In the genomic region with DNA sequence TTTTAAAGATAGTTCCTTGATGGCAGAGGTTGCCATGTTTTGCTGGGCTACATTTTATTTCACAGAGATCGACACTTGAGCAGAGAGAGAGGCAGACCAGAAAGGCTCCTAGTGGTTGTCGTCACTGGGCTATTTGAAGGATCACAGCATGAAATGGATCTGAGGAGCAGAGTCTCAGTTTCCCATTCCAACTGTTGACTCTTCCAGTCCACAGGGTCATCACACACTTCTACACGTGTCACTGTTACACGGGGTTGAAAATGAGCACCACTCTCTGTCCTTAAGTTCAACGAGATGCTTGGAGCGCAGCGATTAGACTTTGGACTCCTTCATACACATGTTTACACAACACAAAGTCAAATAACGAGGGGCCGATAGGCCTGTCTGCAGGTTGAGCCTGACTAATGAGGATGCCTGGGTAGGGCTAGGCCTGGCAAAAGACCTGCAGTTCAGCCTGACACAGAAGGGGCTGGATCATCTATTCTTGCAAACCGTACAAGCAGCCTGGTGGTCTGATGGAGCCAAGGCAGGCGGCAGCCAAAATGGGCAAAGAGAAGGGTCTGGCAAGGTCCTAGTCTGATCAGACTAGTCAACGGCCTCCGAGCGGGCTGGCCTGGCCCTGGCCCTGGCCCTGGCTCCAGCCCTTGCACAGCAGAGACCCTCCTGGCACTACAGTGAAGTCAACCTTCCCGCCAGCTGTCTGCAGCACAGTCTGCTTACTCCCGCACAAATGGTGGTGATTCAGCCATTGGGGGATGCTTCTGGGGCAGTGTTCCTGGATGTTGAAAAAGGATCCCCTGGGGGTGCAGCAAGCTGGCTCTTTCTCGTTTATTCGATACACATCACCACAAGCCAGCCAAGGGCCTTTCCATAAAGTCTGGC, we compare ENCODE assay signal across 9 mouse cellular contexts.
DNase-seq lines count a peak whose midpoint lies in the region; ATAC-seq lines count a peak whose summit lies in the region.
"Had no signal": no experiment of that assay in that cellular context is flagged by ENCODE, and none has a peak within 500 bp of the region (broad histone marks: within the 10 kb centered on the region; RNA-seq: fewer than 3 reads in every experiment).

No protein-coding gene starts in this region.

- ATAC-seq in hindbrain, embryonic 14.5 days (ENCODE audit: low FRiP score), result peak; percentile 44; the same call in 1 of the 2 replicates
- peak; percentile 64 for ATAC-seq in midbrain, embryonic 15.5 days (replicated peaks)
- ATAC-seq in activated CD4-positive, CD25-positive, alpha-beta regulatory T cell, adult 4 months, result no peak
- no peak for ATAC-seq in cerebellum, adult (ENCODE audit: insufficient number of reproducible peaks, low FRiP score, low TSS enrichment)

- no peaks in the 10 kb centered on the region for H3K27me3 ChIP-seq in hindbrain, embryonic 14.5 days (ENCODE audit: control insufficient read depth, insufficient read depth, low read length)
- no peaks in the 10 kb centered on the region for H3K27me3 ChIP-seq in midbrain, embryonic 15.5 days (replicated peaks)

- H3K9ac ChIP-seq in hindbrain, embryonic 14.5 days, result no peak overlapping the region
- H3K9ac ChIP-seq in midbrain, embryonic 15.5 days, result no peak overlapping the region

- H3K27ac ChIP-seq in hindbrain, embryonic 14.5 days, result peak overlapping the region; percentile 72
- H3K27ac ChIP-seq in midbrain, embryonic 15.5 days, result 0 out of 2 replicates have a peak overlapping the region, but pooled peaks have one; percentile 1
- H3K27ac ChIP-seq: kidney, postnatal 0 days had no signal

- no peaks in the 10 kb centered on the region for H3K36me3 ChIP-seq in hindbrain, embryonic 14.5 days (replicated peaks; ENCODE audit: control insufficient read depth, insufficient read depth)
- H3K36me3 ChIP-seq in midbrain, embryonic 15.5 days (replicated peaks), result no peaks in the 10 kb centered on the region

- WGBS in hindbrain, embryonic 14.5 days, result 66% methylated on average over 18 of the region's 18 CpGs
- 74% methylated on average over 18 of the region's 18 CpGs for WGBS in midbrain, embryonic 15.5 days

- no peaks in the 10 kb centered on the region for H3K9me3 ChIP-seq in hindbrain, embryonic 14.5 days (ENCODE audit: control insufficient read depth, low read length)
- H3K9me3 ChIP-seq in midbrain, embryonic 15.5 days, result no peaks in the 10 kb centered on the region

- peak; percentile 94 to 97 for DNase-seq in cerebellum, postnatal 10 days
- no peak for DNase-seq in cerebellum, postnatal 36 days
- DNase-seq in ZHBTc4 (ENCODE audit: low read depth, low spot score), result peak; percentile 58
- no peak for DNase-seq in hindbrain, embryonic 14.5 days (ENCODE audit: low spot score)
- DNase-seq in thymus, postnatal 14 days, result no peak

- peaks cover 30% of the 10 kb centered on the region for H3K4me1 ChIP-seq in hindbrain, embryonic 14.5 days (replicated peaks; ENCODE audit: control insufficient read depth, insufficient read depth, low read length)
- peaks cover 30% of the 10 kb centered on the region for H3K4me1 ChIP-seq in midbrain, embryonic 15.5 days

- no peak overlapping the region; the same call in 1 of the 2 replicates for H3K4me2 ChIP-seq in hindbrain, embryonic 14.5 days (replicated peaks)
- no peak overlapping the region for H3K4me2 ChIP-seq in midbrain, embryonic 15.5 days

- H3K4me3 ChIP-seq in hindbrain, embryonic 14.5 days (replicated peaks; ENCODE audit: low read length), result no peak overlapping the region
- H3K4me3 ChIP-seq in midbrain, embryonic 15.5 days, result no peak overlapping the region

Comparison
In these comparisons a context has a peak if more than half of its experiments do, and no peak if none do; other contexts are left out.
1. DNase-seq: peak in cerebellum, postnatal 10 days (2 of 2) and ZHBTc4 (single experiment); none in cerebellum, postnatal 36 days (0 of 2), hindbrain, embryonic 14.5 days (single experiment) and thymus, postnatal 14 days (single experiment).
2. ATAC-seq: peak in hindbrain, embryonic 14.5 days (single experiment) and midbrain, embryonic 15.5 days (single experiment); none in activated CD4-positive, CD25-positive, alpha-beta regulatory T cell, adult 4 months (single experiment) and cerebellum, adult (single experiment).